Mouse (Mus musculus) bone marrow macrophage, adult 2 months (primary cell): ENCODE data around the gene Znrf2. TPM values are rescaled to one million over a fixed set of nuclear protein-coding genes. Genes with fewer than 3 reads are reported as not detected.

Experiments
- H3K27ac ChIP-seq: 2 replicates; pipeline ENCODE4 v1.5.1; 2012; ENCODE audit warnings: low read depth, low read length; ENCODE audit not compliant: insufficient read depth
- H3K4me1 ChIP-seq: 2 replicates; pipeline ENCODE4 v1.6.1; 2012; ENCODE audit warnings: low read length; ENCODE audit not compliant: control insufficient read depth, insufficient read depth
- H3K4me3 ChIP-seq: 2 replicates; pipeline ENCODE4 v1.5.1; 2012; ENCODE audit warnings: mild to moderate bottlenecking, low read length, moderate library complexity; ENCODE audit not compliant: insufficient read depth
- CTCF ChIP-seq: IDR thresholded peaks from 2 replicates; pipeline ENCODE4 v1.5.1; 2012; ENCODE audit warnings: low read depth, mild to moderate bottlenecking, low read length, moderate library complexity
- POLR2A ChIP-seq: IDR thresholded peaks from 2 replicates; pipeline ENCODE4 v1.6.1; 2012; ENCODE audit warnings: mild to moderate bottlenecking, low read depth, low read length, borderline replicate concordance
- polyA plus RNA-seq: library from polyadenylated mRNA; stranded (reverse); fragments of >200 nt; gene quantifications from 2 replicates; pipeline ENCODE4 v1.2.4, GENCODE M21; 2012; ENCODE audit not compliant: missing spikeins, insufficient read depth, insufficient read length

The Znrf2 gene
- polyA plus RNA-seq, 1 experiment = 104 TPM

DNA sequence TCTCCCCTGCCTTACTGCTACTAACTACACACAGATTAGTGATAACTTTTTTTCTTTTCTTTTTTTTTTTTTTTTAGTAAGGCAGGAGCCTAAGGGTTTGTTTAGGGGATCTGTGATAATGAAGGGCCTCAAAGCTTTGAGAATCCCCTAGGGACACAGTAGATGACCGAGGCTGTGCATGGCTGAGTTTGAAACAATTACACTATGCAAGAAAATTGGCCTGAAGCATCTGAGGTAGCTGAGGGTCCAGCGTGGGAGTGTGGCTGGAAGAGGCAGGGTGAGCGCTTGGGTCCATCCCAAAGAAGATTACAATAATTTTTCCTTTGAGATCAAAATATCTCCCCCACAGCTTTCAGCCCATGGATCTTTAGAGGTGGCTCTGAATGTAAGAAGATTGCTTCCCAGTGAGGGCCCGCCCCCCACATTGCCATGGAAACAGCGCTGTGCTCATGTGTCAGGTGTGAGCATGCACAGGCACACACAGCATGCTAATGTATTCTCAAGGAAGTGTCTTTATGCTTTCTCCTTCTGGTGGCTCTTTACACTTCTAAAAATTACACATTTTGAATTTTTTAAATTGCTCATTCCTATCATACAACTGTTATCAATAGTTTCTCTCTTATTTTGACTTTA lies 31.5 kb upstream of the Znrf2 start:
- H3K4me1 ChIP-seq = peaks cover 19% of the 10 kb centered on the region
- H3K4me3 ChIP-seq = no peak overlapping the region
- TF ChIP-seq CTCF (no peak), POLR2A (no peak)
- no peak overlapping the region for H3K27ac ChIP-seq

DNA sequence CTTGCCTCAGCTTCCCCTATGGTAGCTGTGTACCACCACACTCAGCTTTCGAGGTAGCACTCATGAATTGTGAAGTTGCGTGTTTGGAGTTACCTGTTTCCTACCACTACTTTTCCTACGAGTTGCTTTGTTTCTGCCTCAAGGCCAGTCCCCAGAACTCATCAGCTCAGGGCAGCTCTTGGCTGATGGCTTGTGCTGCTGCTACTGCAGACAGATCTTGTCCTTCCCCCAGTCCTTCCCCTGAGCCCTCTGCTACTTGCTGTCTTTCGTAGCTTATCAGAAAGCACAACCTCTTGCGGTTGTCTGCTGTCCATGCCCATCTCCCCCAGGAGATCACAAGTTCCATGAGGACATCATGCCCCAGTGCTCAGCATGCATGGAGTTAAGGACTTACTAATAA lies 29.9 kb upstream of the Znrf2 start:
- peaks cover 10% of the 10 kb centered on the region for H3K4me1 ChIP-seq
- TF ChIP-seq POLR2A (no peak), CTCF (no peak)
- H3K4me3 ChIP-seq = no peak overlapping the region
- no peak overlapping the region for H3K27ac ChIP-seq

DNA sequence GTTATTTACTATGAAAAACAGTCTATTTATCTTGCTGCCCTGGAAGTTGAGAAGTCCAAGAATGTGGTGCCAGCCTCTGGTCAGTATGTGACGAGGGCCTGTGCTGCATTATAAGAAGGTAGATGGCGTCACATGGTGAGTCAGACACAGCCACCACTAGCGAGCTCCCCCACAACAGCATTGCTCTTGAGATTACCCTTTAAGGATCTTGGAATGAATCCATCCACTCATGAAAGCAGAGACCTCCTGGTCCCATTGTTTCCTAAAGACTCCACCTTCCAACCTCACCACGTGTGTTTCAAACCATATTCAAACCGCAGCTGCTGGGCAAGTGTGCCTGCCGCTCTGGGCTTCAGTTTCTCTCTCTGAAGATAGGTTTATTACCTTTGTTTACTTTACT lies 28.2 kb upstream of the Znrf2 start:
- peaks cover 2% of the 10 kb centered on the region for H3K4me1 ChIP-seq
- no peak overlapping the region for H3K27ac ChIP-seq

DNA sequence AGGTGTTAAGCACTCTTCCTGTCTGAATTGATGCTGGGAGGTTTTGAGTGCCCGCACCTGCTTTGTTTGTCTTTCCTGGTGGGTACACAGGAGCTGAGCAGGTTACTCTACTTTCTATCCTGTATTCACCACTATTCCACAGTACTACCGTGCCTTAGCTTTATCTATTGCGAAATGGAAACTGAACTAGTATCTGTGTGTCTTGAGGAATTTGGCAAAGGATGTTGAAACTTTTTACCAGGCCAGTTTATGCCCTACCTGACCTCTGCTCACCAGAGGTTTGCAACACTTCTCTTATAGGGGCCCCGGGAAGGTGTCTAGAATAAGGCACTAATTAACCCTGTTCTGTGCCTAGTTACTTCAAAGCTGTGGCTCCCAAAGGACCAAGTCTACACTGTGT lies 27.6 kb upstream of the Znrf2 start:
- Histone ChIP-seq H3K4me1 (peaks cover under 1% of the 10 kb centered on the region), H3K4me3 (no peak overlapping the region), H3K27ac (no peak overlapping the region)
- no peak for TF ChIP-seq POLR2A
- no peak for TF ChIP-seq CTCF

More for the DNA sequence above, 28.2 kb upstream of the Znrf2 start:
- H3K4me3 ChIP-seq = no peak overlapping the region
- no peak for TF ChIP-seq POLR2A
- no peak for TF ChIP-seq CTCF

DNA sequence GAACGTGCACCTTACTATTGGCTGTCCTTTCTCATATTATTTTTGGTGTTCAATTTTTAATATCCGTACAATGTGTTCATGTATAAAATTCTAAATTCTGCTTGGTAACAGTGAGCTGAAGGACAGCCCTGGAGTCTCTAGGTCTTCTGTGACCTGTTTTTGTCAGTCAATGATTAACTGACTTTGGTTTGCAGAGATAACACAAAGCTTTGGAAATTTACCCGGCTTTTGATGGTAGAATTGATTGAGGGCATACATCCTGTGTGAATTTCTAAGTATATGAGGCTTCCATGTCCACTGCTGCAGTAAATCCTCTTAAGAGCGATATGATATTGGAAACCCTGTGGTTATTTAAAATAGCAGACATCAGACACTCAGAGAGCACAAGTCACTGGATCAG lies 26.6 kb upstream of the Znrf2 start:
- TF ChIP-seq POLR2A (no peak), CTCF (no peak)
- Histone ChIP-seq H3K4me1 (no peaks in the 10 kb centered on the region; the same call in 1 of the 2 replicates), H3K27ac (no peak overlapping the region), H3K4me3 (no peak overlapping the region)

DNA sequence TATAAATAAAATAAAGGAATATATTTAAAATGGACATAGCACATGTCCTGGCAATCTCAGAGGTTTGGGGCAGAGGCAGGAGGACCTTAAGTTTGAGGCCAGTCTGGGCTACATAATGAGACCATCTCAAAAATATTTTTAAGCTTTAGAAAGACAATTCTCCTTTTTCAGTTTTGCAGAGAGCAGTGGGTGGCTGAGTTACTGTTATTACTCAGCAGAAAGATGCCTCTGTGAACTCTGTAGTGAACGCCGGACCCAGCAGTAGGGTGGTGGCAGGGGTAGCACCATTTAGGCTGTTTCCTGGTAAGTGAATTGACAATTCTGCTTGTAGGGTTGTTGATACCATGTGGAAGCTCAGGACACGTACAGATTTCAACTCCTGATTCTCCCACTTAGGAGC lies 22.9 kb upstream of the Znrf2 start:
- Histone ChIP-seq H3K4me3 (no peak overlapping the region), H3K4me1 (no peaks in the 10 kb centered on the region), H3K27ac (no peak overlapping the region)
- no peak for TF ChIP-seq CTCF
- no peak for TF ChIP-seq POLR2A

DNA sequence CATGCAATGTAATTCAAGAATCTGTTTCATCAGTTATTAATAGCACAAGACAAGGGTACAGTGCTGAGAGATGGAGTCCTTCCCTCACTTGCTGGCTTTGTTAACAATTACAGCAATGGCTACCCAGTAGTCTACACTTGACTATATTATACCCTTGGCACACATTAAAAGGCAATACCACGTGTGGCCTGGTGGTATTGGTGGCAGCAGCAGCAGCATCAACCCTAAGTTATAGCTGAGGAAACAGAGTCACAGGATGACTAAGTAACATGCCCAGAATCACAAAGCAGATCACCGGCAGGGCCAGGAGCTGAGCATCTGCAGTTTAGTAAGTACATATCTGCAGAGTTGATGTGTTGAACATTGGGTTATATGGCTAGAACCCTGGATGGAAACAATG lies 22.3 kb upstream of the Znrf2 start:
- H3K27ac ChIP-seq = no peak overlapping the region
- TF ChIP-seq CTCF (no peak), POLR2A (no peak)
- no peaks in the 10 kb centered on the region for H3K4me1 ChIP-seq
- H3K4me3 ChIP-seq = no peak overlapping the region

DNA sequence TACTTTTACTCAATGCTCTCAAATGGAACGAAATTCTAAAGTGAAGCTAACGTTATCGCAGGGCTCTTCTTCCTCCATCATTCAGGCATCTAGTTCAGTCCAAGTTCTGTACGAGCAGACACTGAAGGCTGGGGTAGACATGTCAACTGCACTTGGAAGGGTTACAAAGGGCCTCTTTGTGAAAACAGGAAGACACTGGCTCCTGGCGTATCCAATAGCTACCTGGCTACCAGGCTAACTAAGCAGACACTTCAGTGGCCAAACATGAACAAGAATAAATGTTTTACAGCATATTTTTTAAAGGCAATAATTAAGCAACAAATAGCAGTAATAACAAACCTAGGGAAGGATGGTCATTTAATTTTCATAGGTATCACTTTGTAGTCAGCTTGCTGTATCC lies 21.7 kb upstream of the Znrf2 start:
- TF ChIP-seq POLR2A = no peak
- TF ChIP-seq CTCF = no peak
- H3K27ac ChIP-seq = no peak overlapping the region
- H3K4me3 ChIP-seq = no peak overlapping the region
- H3K4me1 ChIP-seq = no peaks in the 10 kb centered on the region

DNA sequence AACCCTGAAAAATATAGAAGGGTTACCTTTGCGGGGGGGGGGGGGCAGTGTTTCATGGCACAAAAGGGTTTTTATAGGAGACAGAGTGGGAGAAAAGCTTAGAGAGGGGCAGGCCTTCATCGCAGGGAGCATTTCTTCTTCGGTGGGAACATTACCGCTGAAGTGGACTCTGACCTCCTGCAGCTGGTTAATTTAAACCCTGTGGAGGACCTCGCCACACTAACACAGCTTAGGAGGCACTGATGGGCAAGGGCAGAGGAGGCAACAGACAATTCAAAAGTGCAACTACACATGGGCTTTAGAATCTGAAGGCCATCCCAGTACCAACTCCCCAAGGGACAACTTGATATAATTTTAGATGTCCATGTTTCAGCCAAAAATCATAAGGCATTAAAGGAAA lies 20.7 kb upstream of the Znrf2 start:
- Histone ChIP-seq H3K27ac (no peak overlapping the region), H3K4me3 (no peak overlapping the region), H3K4me1 (no peaks in the 10 kb centered on the region)
- TF ChIP-seq CTCF = no peak
- TF ChIP-seq POLR2A = no peak

DNA sequence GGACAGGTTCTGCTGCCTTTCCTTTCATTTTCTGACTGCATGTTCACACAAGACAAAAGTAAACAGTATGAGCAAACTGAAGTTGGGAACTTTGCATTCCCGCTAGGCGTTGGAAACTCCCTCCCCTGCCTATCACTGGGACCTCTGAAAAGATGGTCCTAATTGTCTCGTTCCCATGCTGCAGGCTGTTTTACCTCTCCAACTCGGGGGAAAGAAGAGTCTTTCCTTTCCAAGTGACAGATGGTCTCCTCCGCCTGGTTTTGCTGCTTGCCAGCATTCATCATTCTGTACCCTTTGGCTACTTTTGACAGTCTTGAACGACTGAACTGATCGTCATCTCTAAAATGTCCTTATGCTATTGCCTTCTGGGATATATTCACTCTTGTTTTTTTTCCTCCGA lies 14.4 kb upstream of the Znrf2 start:
- Histone ChIP-seq H3K4me3 (no peak overlapping the region), H3K4me1 (no peaks in the 10 kb centered on the region), H3K27ac (no peak overlapping the region)
- TF ChIP-seq POLR2A = no peak
- TF ChIP-seq CTCF = no peak

DNA sequence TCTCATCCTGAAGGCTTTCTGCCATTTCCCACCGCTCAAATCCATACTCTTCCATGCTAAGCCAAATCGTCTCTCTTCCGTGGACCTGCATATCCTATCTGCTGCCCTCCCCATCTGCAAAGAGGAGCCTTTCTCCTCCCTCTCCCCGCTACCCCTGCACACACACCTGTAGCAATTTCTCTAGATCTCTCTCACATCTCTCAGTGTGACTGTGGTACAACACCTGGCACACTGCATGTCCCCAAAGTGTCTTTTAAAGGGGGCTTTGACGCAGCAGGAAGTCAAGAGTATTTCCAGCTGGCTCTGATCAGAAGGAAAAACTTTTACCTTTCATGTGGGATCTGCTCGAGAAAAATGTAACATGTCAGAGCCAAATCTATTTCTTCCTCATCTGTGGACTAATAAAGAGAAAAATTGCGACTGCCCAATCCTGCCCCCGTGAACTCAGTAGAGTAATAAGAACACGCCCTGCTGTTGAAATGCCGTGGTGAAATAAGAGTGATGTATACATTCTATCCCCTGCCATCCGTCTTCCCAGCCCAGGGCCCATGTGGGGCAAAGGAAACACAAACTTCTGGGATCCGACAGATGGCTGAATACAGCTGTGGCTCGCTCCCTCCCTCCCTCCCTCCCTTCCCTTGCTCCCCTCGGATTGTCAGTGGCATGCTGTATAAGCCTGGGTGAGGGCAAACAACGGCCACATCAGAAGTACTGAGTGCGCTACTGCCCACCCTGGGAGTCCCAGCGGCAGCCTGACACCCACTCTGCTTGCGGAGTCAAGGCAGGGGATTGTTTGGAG lies 12.5 kb upstream of the Znrf2 start:
- no peak overlapping the region for H3K4me3 ChIP-seq
- peaks cover 2% of the 10 kb centered on the region; the same call in 1 of the 2 replicates for H3K4me1 ChIP-seq
- no peak overlapping the region for H3K27ac ChIP-seq
- no peak for TF ChIP-seq CTCF
- no peak for TF ChIP-seq POLR2A
